Mouse (Mus musculus) adrenal gland, postnatal 0 days (tissue): ENCODE measurements around the gene Zfp947. TPM values are rescaled to one million over a fixed set of nuclear protein-coding genes. Genes with fewer than 3 reads are reported as not detected.

ENCODE experiments used
- polyA plus RNA-seq: library from polyadenylated mRNA; unstranded; fragments of >200 nt; fragmentation: Nextera tagmentation; extraction: Ambion mirVana; gene quantifications from 2 replicates; pipeline ENCODE4 v1.2.1, GENCODE M21; 2015

Gene Zfp947
- polyA plus RNA-seq, result 2.4 and 5.2 TPM in 2 replicates

GRCm38 (mm10) chr17:22165722-22166294, at the start of gene Zfp947:
Gene Zfp947 (minus strand): TSS chr17:22166190.

Other genes with a start within 250 kb of the Zfp947 start
- gene Zfp942, start 203.7 kb downstream of the Zfp947 start, polyA plus RNA-seq, result 13.0 and 15.0 TPM in 2 replicates
- gene Zfp943, start 203.6 kb downstream of the Zfp947 start, polyA plus RNA-seq, result 11.2 and 11.5 TPM in 2 replicates
- gene Zfp994, start 59.4 kb upstream of the Zfp947 start, polyA plus RNA-seq, result 3.2 and 4.9 TPM in 2 replicates
- 13.4 and 14.5 TPM in 2 replicates for gene CT030661.1, start 148.6 kb upstream of the Zfp947 start, polyA plus RNA-seq
- gene Zfp944, start 195.2 kb upstream of the Zfp947 start, polyA plus RNA-seq, result 11.2 and 14.7 TPM in 2 replicates
- 8.3 and 11.6 TPM in 2 replicates for gene Zfp758, start 195.3 kb upstream of the Zfp947 start, polyA plus RNA-seq